Mouse (Mus musculus) monocyte, adult 2 months (primary cell): ENCODE measurements around the gene Vtn.
A peak's percentile ranks its signal among the peaks of the same experiment; 100 is the strongest.

ENCODE experiments used
- DNase-seq, 2 experiments: peaks; one replicate each; pipeline ENCODE4 v3.0.0; 2022; ENCODE audit warnings: low spot score in 2 of 2, low read depth in 1 of 2

Gene Vtn

GRCm38 (mm10) chr11:78499004-78499403, at the start of gene Vtn:
Gene Vtn (plus strand): TSS chr11:78499091.
- no peak for DNase-seq

GRCm38 (mm10) chr11:78450337-78450736, 48.6 kb upstream of the Vtn start:
- DNase-seq = no peak

GRCm38 (mm10) chr11:78453675-78454074, 45.2 kb upstream of the Vtn start:
- peak in 1 of 2 experiments; percentile 63 for DNase-seq

GRCm38 (mm10) chr11:78454276-78454675, 44.6 kb upstream of the Vtn start:
- no peak for DNase-seq

GRCm38 (mm10) chr11:78455308-78455707, 43.6 kb upstream of the Vtn start:
- DNase-seq = peak in 1 of 2 experiments; percentile 26

GRCm38 (mm10) chr11:78458740-78459139, 40.2 kb upstream of the Vtn start:
- DNase-seq = no peak

GRCm38 (mm10) chr11:78461894-78462293, 37.0 kb upstream of the Vtn start:
- no peak for DNase-seq

- DNase-seq = no peak
Measured at GRCm38 (mm10) chr11:78462669-78463068, 36.2 kb upstream of the Vtn start.

- DNase-seq = no peak
Measured at GRCm38 (mm10) chr11:78463286-78464036, 35.4 kb upstream of the Vtn start.

GRCm38 (mm10) chr11:78465116-78465515, 33.8 kb upstream of the Vtn start:
- DNase-seq = no peak

GRCm38 (mm10) chr11:78465568-78466180, 33.2 kb upstream of the Vtn start, which contains the start of gene Slc46a1:
Gene Slc46a1 (plus strand): TSS chr11:78465697.
- peak in 1 of 2 experiments; percentile 27 for DNase-seq

GRCm38 (mm10) chr11:78466242-78466912, 32.5 kb upstream of the Vtn start:
- DNase-seq = no peak

GRCm38 (mm10) chr11:78467515-78467914, 31.4 kb upstream of the Vtn start:
- no peak for DNase-seq

- DNase-seq = no peak
Measured at GRCm38 (mm10) chr11:78467932-78468331, 31.0 kb upstream of the Vtn start.

- no peak for DNase-seq
Measured at GRCm38 (mm10) chr11:78471326-78472103, 27.4 kb upstream of the Vtn start.

- no peak for DNase-seq
Measured at GRCm38 (mm10) chr11:78475289-78475688, 23.6 kb upstream of the Vtn start.

- no peak for DNase-seq
Measured at GRCm38 (mm10) chr11:78483639-78484038, 15.3 kb upstream of the Vtn start.

- DNase-seq = peak in 1 of 2 experiments; percentile 48
Measured at GRCm38 (mm10) chr11:78488168-78488567, 10.7 kb upstream of the Vtn start.

GRCm38 (mm10) chr11:78490781-78491241, 8.1 kb upstream of the Vtn start:
- DNase-seq = no peak

GRCm38 (mm10) chr11:78495904-78496303, 3.0 kb upstream of the Vtn start:
- DNase-seq = no peak

GRCm38 (mm10) chr11:78497071-78497541, 1.8 kb upstream of the Vtn start:
- no peak for DNase-seq
